7 mouse cellular contexts compared by ENCODE assay signal in the genomic region with DNA sequence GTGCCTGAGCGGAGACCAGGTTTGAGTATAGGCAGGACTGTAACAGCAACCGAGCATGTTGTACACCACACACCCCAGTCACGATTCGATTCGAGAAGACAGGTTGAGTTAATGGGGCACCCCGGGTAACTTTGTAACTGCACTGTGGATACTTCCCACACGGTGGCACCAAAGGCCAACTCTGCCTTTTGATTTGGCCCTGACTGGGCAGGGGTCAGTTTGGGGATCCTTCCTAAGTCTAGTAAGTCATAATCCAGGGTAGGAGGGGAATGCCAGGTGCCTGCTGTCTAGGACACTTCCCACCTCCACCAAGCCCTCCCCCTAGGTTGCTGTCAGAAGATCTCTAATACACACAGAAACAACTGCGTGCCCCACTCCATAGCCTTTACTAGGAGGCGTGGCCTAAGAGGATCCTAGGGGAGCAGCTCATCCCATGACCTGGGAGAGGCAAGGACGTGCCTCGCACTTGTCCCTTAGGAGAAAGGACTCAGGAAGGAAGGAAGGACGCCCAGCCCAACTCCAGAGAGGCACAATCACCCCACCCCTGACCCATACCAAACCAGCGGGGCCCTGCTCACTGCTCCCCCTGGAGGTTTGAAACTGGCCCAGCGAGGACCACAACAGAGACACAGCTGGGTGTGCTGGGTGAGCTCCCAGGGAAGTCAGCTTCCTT. TPM values are rescaled to one million over a fixed set of nuclear protein-coding genes. Genes with fewer than 3 reads are reported as not detected.
A peak's percentile ranks its signal among the peaks of the same experiment; 100 is the strongest.
DNase-seq lines count a peak whose midpoint lies in the region; ATAC-seq and TF ChIP-seq lines count a peak whose summit lies in the region.

No protein-coding gene starts in this region.

- peak overlapping the region; percentile 63 for H3K4me3 ChIP-seq in bone marrow, adult 2 months (replicated peaks; ENCODE audit: control insufficient read depth, low read depth, low read length)
- H3K4me3 ChIP-seq in embryonic fibroblast, embryonic 13.5 days (ENCODE audit: insufficient read depth, low read length): no peak overlapping the region

- TF ChIP-seq CTCF in bone marrow, adult 2 months (IDR thresholded peaks at IDR 0.05; ENCODE audit: control insufficient read depth, insufficient read depth, low read length): peak; percentile 89
- TF ChIP-seq CTCF in embryonic fibroblast, embryonic 13.5 days (IDR thresholded peaks at IDR 0.05; ENCODE audit: borderline replicate concordance, insufficient read depth, low read length): peak; percentile 57; the same call in 1 of the 2 replicates

- TF ChIP-seq POLR2A in bone marrow, adult 2 months (IDR thresholded peaks at IDR 0.05; ENCODE audit: borderline replicate concordance, control insufficient read depth, low read depth, low read length): no peak
- no peak for TF ChIP-seq POLR2A in embryonic fibroblast, embryonic 13.5 days (IDR thresholded peaks at IDR 0.05; ENCODE audit: low read depth, low read length)

- ATAC-seq in megakaryocyte progenitor cell, adult 5-6 weeks (replicated peaks; ENCODE audit: poor library complexity): peak; percentile 91

- WGBS in bone marrow, adult 2 months: 2% methylated on average over 14 of the region's 14 CpGs

- H3K4me1 ChIP-seq in bone marrow, adult 2 months (ENCODE audit: control insufficient read depth, insufficient read depth, low read length): no peaks in the 10 kb centered on the region; the same call in 1 of the 2 replicates
- H3K4me1 ChIP-seq in embryonic fibroblast, embryonic 13.5 days (ENCODE audit: control insufficient read depth, insufficient read depth, low read length): peaks cover 13% of the 10 kb centered on the region

- peak; percentile 68 for DNase-seq in MN1 (ENCODE audit: low spot score)
- DNase-seq in heart, postnatal 10 days: peak; percentile 81 to 86
- DNase-seq in kidney, postnatal 36 days: peak; percentile 88 to 91
- DNase-seq in spleen, postnatal 36 days (ENCODE audit: low spot score in 2 of 2): peak; percentile 63 to 65

- intact Hi-C loops in heart, postnatal 10 days (cut with DNase I): loop anchor here (2.0 kb wide), 4 partner anchors 26 to 88 kb away; a partner anchor contains a TSS

- no peak overlapping the region for H3K27ac ChIP-seq in bone marrow, adult 2 months (ENCODE audit: control insufficient read depth, insufficient read depth, low read depth, low read length, poor library complexity)
- no peak overlapping the region for H3K27ac ChIP-seq in embryonic fibroblast, embryonic 13.5 days (ENCODE audit: insufficient read depth, low read length)

RNA-seq across cellular contexts. Expression of a gene that starts 8.6 kb away (rescaled TPM):
- 11.9 and 23.1 TPM in 2 replicates for polyA plus RNA-seq in bone marrow, adult 2 months (2011; ENCODE audit: insufficient read depth, insufficient read length, low replicate concordance, missing spikeins)
- 31.7 and 40.8 TPM in 2 replicates for polyA plus RNA-seq in embryonic fibroblast, embryonic 13.5 days (2011; ENCODE audit: insufficient read length, low read depth, missing spikeins)
- total RNA-seq in heart, postnatal 10 days (2021): 10 to 100 TPM; 53.1 to 55.8 TPM
- total RNA-seq in megakaryocyte progenitor cell, adult 5-6 weeks (2015): 46.9 and 53.0 TPM in 2 replicates
- total RNA-seq in megakaryocyte progenitor cell, adult 5-6 weeks (2017): 6.4 and 6.6 TPM in 2 replicates

RNA-seq across cellular contexts. Expression of a gene that starts 30.7 kb away (rescaled TPM):
- 37.5 and 58.3 TPM in 2 replicates for polyA plus RNA-seq in bone marrow, adult 2 months (2011; ENCODE audit: insufficient read depth, insufficient read length, low replicate concordance, missing spikeins)
- polyA plus RNA-seq in embryonic fibroblast, embryonic 13.5 days (2011; ENCODE audit: insufficient read length, low read depth, missing spikeins): 134 and 138 TPM in 2 replicates
- total RNA-seq in heart, postnatal 10 days (2021): 10 to 100 TPM; 60.1 to 64.0 TPM
- 137 and 142 TPM in 2 replicates for total RNA-seq in megakaryocyte progenitor cell, adult 5-6 weeks (2015)
- total RNA-seq in megakaryocyte progenitor cell, adult 5-6 weeks (2017): 50.5 and 56.6 TPM in 2 replicates

RNA-seq across cellular contexts. Expression of a gene that starts 39.9 kb away (rescaled TPM):
- polyA plus RNA-seq in bone marrow, adult 2 months (2011; ENCODE audit: insufficient read depth, insufficient read length, low replicate concordance, missing spikeins): 77.0 and 79.4 TPM in 2 replicates
- 55.2 and 69.7 TPM in 2 replicates for polyA plus RNA-seq in embryonic fibroblast, embryonic 13.5 days (2011; ENCODE audit: insufficient read length, low read depth, missing spikeins)
- total RNA-seq in heart, postnatal 10 days (2021): 10 to 100 TPM; 46.6 to 56.6 TPM
- total RNA-seq in megakaryocyte progenitor cell, adult 5-6 weeks (2015): 95.7 and 103 TPM in 2 replicates
- total RNA-seq in megakaryocyte progenitor cell, adult 5-6 weeks (2017): 88.1 and 104 TPM in 2 replicates

RNA-seq across cellular contexts. Expression of a gene that starts 40.7 kb away (rescaled TPM):
- not detected in 2 replicates for polyA plus RNA-seq in bone marrow, adult 2 months (2011; ENCODE audit: insufficient read depth, insufficient read length, low replicate concordance, missing spikeins)
- polyA plus RNA-seq in embryonic fibroblast, embryonic 13.5 days (2011; ENCODE audit: insufficient read length, low read depth, missing spikeins): not detected in 2 replicates
- total RNA-seq in heart, postnatal 10 days (2021): not detected
- not detected in 2 replicates for total RNA-seq in megakaryocyte progenitor cell, adult 5-6 weeks (2015)
- not detected in 2 replicates for total RNA-seq in megakaryocyte progenitor cell, adult 5-6 weeks (2017)
